Mouse (Mus musculus): Measurements from ENCODE around the gene Amfr.

Gene Amfr

DNA sequence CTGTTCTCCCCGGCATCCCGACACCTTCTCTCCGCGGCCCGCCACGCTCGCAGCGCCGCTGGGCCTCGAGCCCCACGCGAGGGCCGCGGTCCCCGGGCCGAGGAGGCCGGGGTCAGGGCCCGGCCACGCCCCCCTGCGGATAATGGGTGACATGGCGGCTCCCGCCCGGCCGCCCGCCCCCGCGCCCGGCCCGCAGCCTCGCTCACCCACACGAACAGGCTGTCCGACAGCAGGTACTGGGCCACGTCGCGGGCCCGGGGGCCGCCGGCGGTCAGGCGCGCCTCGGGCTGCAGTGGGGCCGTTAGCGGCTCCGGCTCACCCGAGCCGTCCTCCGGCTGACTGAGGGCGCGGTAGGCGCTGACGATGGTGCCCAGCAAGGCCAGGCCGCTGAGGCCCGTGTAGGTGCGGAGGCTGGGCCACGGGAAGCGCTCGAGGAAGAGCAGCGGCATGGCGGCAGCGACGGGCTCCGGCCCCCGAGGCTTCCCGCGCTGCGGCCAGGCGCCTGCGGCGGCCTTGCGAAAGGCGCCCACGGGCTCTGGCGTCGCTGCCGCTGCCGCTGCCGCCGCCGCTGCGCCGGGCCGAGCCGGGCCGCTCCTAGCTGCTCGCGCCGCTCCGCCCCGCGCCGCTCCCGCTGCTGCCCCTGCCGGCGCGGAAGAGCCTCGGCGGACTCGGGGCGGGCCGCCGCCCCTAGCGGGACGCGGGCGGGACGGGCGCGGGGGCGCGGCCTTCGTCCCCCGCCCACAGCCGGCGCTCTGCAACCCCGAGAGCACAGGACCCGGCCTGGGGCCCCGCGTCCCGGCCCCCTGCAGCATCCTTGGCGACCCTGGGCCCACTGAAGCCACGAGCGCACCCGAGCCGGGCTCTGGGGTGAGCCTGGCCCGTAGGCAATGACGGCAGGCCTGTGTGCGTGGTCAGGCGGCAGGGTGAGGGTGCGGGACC is at the start of gene Amfr:
Gene Amfr, minus strand, starts transcription at position 830 of the 939 bp plus-strand sequence.
- peak; percentile 81 for DNase-seq

DNA sequence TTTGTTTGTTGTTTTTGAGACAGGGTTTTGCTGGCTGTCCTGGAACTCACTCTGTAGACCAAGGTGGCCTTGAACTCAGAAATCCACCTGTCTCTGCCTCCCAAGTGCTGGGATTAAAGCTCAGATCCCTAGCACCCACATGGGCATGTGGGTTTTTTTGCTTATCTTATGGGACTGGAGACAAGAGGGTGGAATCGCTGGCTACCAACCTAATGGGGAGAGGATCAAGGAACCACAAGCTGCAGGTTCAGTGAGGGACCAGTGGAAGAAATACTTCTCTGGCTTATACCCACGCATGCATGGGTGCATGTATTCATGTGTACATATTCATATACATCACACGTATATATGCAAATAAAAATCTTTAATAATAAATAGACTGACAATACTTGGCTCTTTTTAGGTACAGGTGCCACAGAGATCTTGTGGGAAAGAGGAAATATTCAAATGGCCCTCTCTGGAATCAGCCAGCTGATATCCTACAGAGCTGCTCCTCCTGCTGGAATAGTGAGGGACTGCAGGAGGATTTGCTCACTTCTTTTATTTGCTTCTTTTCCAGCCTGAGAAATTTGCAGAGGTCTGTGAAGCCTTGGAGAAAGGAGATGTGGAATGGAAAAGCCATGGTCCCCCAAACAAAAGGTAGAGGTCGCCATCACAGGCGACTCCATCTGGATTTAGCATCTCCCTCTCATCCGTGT is 44.7 kb upstream of the Amfr start:
- peak; percentile 80 for DNase-seq

DNA sequence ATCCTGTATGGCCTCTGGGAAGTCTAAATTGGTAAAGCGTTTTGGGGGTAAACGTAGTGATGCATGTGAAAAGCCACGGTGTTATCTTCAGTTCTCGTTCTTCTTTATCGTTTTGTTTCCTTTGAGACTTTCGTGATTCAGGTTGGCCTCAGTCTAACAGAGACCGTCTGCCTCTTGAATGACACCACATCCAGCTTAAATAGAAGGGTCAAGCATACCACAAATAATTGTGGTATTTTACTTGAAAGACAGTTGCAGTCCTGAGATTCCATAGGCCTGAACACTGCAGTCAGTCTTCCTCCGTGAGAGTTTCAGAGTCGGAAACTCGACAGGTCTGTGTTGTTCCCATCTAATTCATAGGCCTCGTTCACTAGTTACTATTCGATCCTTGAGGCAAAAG is 40.1 kb upstream of the Amfr start:
- no peak for DNase-seq

DNA sequence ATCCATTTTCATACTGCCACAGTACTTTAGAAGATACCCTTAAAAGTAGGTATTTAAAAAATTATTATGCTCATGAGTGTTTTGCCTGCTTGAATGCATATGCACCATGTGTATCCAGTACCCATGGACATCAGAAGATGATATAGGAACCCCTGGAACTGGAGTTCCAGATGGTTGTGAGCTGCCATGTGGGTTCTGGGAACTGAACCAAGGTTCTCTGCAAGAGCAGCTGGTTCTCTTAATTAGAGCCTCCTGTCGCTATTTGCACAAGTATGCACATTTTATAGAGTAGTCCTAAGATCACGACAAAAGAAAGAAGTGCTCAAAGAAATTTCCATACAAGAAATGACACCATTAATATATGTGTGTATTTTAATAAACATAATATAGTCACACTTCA is 35.2 kb upstream of the Amfr start:
- no peak for DNase-seq

DNA sequence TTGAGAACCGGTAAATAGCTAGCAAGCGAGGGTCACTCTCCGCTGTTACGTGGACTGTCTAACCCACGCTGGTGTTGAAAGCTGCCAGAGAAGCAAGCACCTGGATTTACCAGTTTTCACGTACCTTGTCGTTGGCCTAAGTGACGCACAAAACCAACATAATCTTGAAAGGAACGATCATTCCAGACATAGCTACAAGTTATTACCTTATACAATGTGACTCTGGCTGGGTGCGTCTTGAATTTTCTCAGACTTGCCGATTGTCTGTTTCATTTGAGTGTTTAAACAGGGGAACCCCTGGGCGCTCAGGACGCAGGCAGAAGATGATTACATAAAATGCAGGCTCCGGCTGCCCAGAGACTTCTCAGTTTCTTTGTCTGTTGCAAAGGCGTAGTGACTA is 25.2 kb upstream of the Amfr start:
- no peak for DNase-seq

DNA sequence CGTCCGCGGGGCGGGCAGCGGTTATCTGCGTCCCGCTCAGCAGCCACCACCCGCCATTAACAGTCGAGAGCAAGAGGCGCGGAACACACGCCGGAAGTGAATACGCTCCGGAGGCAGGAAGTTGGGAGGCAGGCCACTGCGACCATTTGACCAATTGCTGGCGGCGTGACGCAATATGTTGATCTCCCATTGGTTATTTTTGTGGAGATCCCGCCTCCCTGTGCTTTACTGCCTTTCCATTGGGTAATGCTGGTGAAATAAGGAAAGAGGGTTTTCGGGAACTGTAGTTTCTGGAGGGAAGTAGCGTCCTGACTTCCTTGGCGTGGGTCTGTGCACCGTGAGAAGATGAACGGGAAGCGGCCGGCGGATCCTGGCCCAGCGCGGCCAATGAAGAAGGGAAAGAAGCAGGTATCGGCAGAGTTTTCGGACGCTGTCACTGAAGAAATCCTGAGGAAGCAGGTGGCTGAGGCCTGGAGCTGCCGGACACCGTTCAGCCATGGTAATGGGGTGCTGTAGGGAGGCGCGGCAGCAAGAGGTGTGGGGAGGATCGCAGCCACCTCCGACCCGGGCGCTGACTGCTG is 24.4 kb upstream of the Amfr start, which contains the start of the genes Nudt21 and Ogfod1:
Gene Nudt21, minus strand, starts transcription at position 88 of the 581 bp plus-strand sequence.
Gene Ogfod1, plus strand, starts transcription at position 255 of the 581 bp plus-strand sequence.
- DNase-seq = peak; percentile 95

DNA sequence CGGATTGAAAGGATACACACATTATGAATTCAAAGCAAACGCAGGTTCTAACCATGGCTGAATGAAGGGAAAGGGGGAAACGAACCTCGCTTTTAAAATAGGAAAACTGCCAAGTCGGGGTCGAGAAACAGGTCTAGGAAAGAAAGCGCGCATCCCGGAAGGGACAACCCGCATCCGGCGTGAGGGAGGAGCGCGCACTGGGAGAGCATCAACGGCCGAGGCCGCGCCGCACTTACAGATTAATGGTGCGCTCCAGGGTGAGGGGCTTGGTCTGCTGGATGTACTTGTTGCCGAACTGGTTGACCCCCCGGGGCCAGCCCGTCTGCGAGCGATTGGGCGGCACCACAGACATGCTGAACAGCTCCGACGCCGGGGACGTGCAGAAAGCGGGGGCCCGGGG is 23.9 kb upstream of the Amfr start:
- DNase-seq = peak; percentile 79

DNA sequence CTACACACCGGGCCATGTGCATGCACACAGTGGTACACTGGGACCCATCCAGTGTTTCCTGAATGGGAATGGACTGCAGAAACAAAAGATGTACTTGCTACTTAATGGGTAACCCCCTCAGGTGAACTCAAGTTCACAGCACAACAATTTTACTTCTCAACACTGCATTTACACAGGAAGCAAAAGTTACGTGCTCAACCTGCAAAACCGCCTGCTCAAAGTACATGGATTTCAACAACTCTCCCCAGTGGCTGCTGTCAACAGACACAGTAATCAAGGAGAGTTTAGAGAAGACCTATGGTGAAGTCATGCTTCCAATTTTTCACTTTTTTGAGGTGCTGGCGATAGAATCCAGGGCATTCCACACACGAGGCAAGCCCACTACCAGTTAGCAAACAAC is 22.6 kb upstream of the Amfr start:
- DNase-seq = no peak

DNA sequence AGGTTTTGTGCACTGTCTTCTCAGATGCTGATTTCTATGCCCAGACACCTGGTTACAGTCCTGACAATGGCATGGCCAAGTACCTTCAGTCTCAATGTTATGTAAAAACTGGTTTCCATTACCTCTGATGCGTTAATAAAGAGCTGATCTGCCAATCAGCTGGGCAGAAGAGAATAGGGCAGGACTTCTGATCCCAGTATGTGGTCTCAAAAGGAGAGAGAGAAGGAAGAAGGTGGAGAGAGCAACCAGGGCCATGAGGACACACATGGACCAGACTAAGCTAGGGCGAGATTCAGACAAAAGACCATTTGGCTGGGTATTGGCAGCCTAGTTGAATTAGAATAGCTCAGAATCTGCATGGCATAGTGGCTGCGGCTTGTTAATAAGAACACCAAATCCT is 21.0 kb upstream of the Amfr start:
- no peak for DNase-seq

DNA sequence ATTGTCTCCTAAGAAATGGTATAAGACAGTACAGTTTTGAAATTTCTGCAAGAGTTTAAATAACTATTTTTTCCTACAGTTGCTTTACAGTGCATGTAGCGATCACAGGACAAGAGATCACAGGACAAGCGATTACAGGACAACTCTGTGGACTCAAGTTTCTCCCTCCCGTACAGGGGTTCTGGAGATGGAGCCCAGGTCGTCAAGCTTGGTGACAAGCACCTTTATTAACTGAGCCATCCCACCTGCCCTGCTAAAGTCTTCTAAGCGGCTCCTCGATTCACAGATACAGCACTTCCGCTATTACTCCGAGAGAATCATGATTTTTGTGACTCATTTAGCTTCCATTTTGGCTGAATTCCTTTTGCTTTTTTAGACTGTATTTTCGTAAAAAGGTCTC is 17.1 kb upstream of the Amfr start:
- no peak for DNase-seq

DNA sequence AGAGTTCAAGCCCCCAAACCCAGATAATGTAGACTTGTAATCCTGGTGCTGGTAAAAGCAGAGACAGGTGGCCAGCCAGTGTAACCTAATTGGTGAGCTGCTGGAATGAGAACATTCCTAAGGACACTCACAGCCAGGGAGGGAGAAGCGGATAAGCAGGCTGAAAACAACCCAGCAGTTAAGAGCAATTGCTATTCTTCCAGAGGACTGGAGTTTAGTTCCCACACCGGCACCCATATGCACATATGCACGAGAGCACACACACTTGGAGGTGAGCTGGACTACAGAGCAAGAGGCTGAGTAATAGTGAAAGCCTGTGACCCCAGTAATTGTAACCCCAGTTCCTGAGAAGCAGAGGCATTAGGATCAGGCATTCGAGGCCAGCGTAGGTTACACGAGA is 11.3 kb upstream of the Amfr start:
- no peak for DNase-seq

DNA sequence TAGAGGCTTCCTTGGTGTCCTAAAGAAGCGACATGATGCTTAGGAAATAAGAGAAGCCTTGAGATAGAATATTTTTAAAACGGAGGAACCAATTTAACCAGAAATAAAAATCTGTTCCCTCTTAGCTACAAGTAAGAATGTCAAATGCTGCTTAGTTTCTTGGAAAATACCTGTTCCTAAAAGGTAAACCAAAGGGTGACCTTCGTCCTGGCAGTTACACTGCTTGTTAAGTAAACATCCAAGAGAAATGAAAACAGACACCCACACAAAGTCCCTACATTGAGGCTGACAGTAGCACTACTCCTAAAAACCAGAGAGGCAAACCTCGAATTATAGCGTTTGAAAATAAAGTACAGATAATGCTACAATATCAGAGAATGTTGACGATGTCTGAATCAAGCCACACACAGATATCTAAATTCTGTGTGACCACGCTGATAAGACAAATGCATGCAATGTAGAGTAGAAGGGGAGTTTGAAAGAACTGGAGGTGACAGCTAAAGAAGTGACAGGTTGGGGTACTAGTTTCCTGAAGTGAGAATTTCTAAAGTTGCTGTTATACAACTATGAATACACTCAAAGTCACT is 477 bp upstream of the Amfr start:
- DNase-seq = no peak

DNA sequence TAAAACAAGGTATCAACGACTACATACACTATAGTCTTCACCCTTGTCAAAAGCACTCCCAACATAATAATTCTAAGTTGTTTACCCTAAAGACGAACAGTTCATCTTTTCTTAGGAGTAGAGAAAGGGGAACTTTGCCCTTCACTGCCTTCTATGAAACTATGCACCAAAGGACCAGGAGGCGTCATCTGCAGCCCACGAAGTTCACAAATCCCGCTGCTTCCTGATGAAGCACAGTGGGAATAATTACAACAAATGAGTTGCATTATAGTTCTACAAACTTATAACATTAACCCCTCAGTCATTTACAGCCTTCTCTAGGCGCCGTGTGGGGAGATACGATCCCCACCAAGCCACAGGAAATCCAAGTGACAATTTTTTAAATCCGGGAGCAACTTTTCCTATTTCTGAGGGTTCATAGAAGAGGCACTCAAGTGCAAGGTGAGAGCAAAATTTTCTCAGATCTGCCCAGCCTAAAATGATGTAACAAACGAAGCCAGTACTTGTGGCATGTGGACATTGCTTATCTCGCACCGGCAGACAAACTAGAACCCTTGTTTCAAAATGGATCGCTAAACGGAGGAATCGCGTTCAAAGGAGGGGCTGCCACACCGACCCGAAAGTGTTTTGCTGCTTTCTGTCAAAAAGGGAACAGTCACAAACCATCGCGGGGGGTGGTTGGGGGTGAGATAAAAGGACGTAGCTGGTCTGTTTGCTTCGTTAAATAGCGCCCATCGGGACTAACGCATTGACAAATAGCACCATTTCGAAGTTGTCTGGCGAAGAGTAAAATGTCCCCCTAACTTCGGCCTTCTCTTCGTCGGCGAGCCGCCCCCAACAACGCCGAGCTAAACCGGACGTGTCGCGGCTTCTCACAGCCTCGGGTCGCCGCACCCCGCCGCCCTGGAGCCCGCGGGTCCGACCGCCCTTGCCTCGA is 1.3 kb downstream of the Amfr start:
- peak; percentile 21 for DNase-seq

DNA sequence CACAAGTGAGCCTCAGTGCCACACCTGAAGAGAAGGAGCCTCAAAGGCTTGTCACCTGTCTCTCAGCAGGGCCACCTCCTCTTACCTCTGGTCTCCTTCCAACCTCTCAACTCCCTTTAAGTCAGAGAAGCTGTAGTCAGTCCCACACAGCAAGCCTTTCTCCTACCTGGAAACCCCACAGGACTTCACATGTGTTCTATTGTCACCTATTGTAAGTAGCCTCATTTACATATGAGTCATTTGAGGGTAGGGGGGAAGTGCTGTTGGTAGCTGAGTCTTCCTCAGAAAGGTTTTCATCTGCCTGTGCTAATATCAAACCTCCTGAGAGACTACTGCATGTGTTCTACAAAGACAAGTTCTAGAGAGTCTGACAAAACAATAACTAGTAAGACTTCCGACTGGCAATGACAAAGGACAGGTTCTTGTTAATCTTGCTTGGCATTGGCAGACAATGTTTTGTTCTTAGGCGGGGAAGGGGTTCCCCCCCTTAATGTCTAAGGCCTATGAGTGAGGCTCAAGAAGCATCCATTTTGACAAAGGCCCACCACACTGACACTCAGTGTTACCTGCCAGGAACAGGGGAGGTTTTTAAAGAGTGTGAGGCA is 2.4 kb downstream of the Amfr start:
- no peak for DNase-seq

DNA sequence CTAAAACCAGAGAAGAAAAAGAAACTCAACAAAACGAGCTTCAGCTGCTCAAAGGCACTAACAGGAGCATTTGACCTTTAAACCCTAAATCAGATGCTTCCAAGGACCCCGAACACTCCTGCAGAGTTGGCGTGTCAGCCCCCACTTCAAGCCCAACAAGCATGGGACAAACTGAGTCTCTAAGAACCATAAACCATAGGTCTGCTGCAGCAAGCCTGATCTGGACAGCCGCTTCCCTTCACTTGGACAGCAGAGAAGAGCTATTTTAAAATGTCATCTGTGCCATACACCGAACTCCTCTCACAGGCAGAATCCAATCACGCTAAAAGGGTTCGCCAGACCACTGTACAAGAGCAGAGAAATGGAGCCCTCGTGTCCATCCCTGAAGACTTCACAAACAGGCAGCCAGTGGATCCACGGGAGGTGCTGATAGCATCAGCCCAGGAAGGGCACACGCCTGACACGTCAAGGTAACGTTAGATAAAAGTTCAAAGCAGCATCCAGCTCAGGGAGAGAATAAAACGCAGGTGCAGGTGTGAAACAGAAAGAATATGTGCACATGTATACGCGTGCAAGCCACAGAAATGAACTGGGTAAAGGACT is 3.3 kb downstream of the Amfr start:
- peak; percentile 27 for DNase-seq

DNA sequence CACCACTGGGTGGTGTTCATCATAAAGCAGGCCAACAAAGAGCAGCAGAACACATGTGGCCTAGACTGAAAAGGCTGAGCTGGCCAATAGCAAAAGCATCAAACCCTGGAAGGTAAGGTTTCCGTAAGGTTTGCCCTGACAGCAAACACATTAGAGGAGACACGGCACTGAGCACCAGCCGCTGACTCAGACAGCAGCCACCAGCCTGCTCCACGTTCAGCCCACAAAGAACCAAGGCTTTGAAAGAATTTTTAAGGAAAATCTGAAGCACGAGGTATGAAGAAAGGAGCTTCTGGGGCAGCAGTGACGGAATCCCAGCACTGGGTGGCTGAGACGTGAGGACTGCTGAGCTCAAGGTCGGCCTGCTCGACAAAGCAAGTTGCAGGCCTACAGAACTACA is 8.5 kb downstream of the Amfr start:
- no peak for DNase-seq

DNA sequence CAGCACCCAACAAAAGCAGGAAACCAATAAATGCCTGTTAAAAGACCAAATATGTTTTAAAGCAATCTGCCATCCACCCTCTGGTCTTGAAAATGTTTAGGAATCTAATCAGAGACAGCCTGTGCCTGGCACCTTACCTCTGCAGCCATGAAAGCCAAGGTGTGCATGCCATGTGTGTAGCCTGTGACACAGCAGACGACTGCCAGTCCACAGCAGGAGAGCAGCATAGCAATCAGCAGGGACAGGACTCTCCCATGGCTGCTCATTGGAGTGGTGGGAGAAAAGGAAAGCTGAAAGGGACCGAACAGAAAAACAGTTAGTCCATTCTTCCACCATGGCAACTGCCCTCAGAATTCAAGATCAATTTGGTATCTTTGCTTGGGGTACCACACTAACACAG is 13.7 kb downstream of the Amfr start:
- DNase-seq = no peak

DNA sequence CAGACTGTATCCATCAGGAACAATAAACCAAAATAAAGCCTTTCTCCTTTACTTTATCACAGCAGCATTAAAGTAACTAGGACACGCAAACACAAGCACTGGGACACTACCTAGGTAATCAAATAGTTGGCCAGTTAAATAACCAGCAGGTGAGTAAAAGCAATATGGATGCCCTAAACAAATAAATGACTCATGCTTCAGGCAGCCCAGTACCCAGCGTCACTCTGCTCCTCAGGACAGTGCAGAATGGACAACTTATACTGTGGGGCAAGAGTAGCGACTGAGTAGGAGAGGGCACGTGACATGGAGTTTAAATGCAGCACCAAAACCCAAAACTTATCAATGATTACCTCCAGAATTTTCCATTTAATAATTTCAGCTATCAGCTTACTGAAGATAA is 22.9 kb downstream of the Amfr start:
- no peak for DNase-seq

DNA sequence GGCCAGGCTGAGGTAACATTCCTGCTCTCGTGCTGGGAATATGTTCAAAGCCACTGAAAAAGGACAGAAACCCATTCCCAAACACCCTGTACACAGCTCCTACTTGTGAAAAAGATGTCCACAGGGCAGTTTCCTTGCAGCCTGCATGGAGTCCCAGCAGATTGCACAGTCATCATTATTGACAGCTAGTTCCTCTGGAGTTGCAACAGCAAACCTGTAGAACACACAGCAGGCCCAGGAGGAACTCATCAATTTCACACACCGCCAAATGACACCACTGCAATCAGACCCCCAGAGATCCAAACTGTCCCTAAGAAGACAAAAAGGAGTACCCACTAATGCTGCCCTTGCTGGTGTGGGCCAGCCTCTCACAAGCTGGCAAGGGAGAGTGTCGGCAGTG is 27.9 kb downstream of the Amfr start:
- DNase-seq = no peak

DNA sequence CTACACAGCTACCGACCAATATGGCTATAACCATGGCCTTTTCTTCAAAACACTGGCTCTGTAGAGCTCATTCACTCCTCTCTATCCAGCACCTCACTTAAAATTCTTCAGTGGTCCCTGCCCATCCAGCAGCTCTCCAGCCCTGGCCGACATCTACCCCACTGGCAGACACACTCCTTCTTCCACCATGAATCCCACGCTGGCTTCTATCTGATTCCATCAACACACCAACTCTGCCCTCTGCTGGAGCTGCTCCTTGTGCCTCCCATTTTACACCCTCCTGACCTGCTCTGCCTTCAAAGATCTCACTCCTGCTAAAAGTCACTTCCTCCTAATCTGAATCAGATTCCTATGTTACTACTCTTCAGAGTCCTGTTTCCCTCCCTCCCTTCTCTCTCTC is 28.8 kb downstream of the Amfr start:
- no peak for DNase-seq

DNA sequence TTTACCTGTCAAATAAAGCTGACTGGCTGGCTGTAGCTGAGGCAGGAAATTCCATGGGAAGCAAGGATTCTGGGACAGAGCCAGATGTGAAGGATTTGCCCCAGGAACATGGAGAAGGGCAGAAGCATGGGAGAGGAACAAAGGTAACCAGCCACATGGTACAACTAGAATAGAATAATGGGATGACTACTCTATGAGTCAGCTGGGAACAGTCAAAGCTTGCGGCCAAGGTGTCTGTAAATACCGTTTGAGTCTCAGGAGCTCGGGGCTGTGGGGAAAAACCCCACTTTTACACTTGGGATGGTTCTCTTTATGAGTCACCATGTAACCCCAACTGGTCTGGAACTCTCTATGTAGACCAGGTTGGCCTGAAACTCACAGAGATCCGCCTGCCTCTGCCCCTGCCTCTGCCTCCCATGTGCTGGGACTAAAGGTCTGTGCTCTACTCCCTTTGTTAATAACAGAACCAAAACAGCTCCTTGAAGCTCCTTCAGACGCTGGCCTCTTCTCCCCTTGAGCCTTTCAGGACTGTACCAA is 30.9 kb downstream of the Amfr start:
- DNase-seq = no peak

All from kidney, postnatal 10 days (tissue).